In the genomic region with DNA sequence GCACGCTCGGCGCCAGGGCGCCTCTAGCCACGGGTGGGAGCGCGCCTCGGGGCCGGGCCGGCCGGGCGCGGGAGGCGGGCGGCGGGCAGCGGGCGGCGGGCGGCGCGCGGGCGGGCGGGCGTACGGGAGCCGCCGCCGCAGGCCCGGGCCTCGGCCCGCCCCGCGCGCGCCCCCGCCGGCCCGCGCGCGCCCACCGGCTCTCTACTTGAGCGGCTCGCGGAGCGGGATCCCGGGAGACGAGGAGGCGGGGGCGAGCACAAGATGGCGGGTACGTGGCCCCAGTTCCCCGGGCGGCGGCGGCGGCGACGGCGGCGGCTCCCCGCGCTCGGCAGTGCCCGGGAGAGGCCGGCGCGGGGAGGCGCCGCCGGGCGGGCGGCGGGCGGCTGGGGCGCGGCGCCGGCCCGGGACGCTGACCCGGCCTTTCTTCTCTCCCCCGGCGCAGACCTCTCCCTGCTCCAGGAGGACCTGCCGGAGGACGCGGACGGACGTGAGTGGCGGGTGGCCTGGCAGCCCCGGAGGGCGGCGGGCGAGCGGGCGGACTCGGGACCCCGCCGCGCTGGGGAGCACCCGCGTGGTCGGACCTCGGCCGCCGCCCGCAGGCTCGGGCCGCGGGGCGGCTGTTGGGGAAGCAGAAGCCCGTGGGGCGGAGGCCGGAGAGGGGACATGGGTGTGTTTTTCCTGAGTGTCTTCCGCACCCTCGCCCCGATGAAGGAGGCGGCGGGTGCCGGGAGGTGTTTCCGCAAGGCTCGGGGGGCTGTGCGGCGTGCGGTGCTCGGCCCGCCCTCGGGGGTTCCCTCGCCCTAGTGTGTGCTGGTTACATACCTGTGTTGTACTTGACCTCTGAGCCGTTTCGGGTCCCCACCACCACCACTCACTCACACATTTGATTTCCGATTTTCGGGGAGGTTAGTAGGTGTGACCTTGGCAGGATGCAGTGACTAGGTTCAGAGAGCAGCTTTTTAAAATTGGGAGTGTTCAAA, we compare ENCODE assay signal across 8 mouse cellular contexts. TPM values are rescaled to one million over a fixed set of nuclear protein-coding genes. Genes with fewer than 3 reads are reported as not detected.
DNase-seq lines count a peak whose midpoint lies in the region; ATAC-seq and TF ChIP-seq lines count a peak whose summit lies in the region.

No protein-coding gene starts in this region.

- ATAC-seq in intestine, postnatal 0 days, result peak; percentile 29
- ATAC-seq in limb, embryonic 13.5 days (ENCODE audit: low FRiP score, low read depth), result peak; percentile 58
- ATAC-seq in midbrain, embryonic 13.5 days, result peak; percentile 74

- peak overlapping the region; percentile 99 for H3K27ac ChIP-seq in intestine, postnatal 0 days (ENCODE audit: low read depth, low read length)
- peak overlapping the region; percentile 99 for H3K27ac ChIP-seq in limb, embryonic 13.5 days
- peak overlapping the region; percentile 100 for H3K27ac ChIP-seq in midbrain, embryonic 13.5 days
- peak overlapping the region; percentile 98 for H3K27ac ChIP-seq in small intestine, adult 2 months (ENCODE audit: insufficient read depth, low read depth, low read length)

- under 1% methylated on average over 86 of the region's 135 CpGs for WGBS in intestine, postnatal 0 days
- 0% methylated on average over 79 of the region's 135 CpGs for WGBS in limb, embryonic 13.5 days
- under 1% methylated on average over 53 of the region's 135 CpGs for WGBS in midbrain, embryonic 13.5 days
- 2% methylated on average over 88 of the region's 135 CpGs for WGBS in small intestine, adult 2 months

- peak; percentile 78 to 80 for DNase-seq in left cerebral cortex, adult 18-20 months (ENCODE audit: low spot score in 2 of 2)
- DNase-seq in left cerebral cortex, adult 11 months (ENCODE audit: low spot score), result no peak
- peak; percentile 91 for DNase-seq in embryo, embryonic 11 days
- DNase-seq in heart, adult 11 months, result peak; percentile 99

- TF ChIP-seq POLR2A in small intestine, adult 2 months (IDR thresholded peaks at IDR 0.05; ENCODE audit: low read depth, low read length), result no peak

- peak overlapping the region; percentile 79 for H3K4me2 ChIP-seq in intestine, postnatal 0 days (replicated peaks; ENCODE audit: low read depth)
- H3K4me2 ChIP-seq in limb, embryonic 13.5 days (replicated peaks), result peak overlapping the region; percentile 70
- peak overlapping the region; percentile 72 for H3K4me2 ChIP-seq in midbrain, embryonic 13.5 days (replicated peaks)

- H3K4me3 ChIP-seq in intestine, postnatal 0 days (ENCODE audit: low read depth, low read length), result peak overlapping the region; percentile 90
- H3K4me3 ChIP-seq in limb, embryonic 13.5 days, result peak overlapping the region; percentile 88
- peak overlapping the region; percentile 94 for H3K4me3 ChIP-seq in midbrain, embryonic 13.5 days (replicated peaks)
- H3K4me3 ChIP-seq in small intestine, adult 2 months (ENCODE audit: low read depth, low read length), result peak overlapping the region; percentile 83

- H3K9me3 ChIP-seq in intestine, postnatal 0 days (ENCODE audit: control insufficient read depth), result no peaks in the 10 kb centered on the region
- H3K9me3 ChIP-seq in limb, embryonic 13.5 days, result no peaks in the 10 kb centered on the region
- H3K9me3 ChIP-seq in midbrain, embryonic 13.5 days, result no peaks in the 10 kb centered on the region

- no peaks in the 10 kb centered on the region; the same call in 1 of the 2 replicates for H3K36me3 ChIP-seq in intestine, postnatal 0 days (ENCODE audit: control insufficient read depth, insufficient read depth)
- peaks cover 30% of the 10 kb centered on the region for H3K36me3 ChIP-seq in limb, embryonic 13.5 days
- H3K36me3 ChIP-seq in midbrain, embryonic 13.5 days, result peaks cover 11% of the 10 kb centered on the region
- H3K36me3 ChIP-seq in small intestine, adult 2 months (ENCODE audit: control insufficient read depth, insufficient read depth, low read length), result peaks cover 5% of the 10 kb centered on the region

- H3K27me3 ChIP-seq in intestine, postnatal 0 days (replicated peaks; ENCODE audit: control insufficient read depth, insufficient read depth, low read length), result no peaks in the 10 kb centered on the region
- no peaks in the 10 kb centered on the region for H3K27me3 ChIP-seq in limb, embryonic 13.5 days
- H3K27me3 ChIP-seq in midbrain, embryonic 13.5 days, result no peaks in the 10 kb centered on the region
- no peaks in the 10 kb centered on the region for H3K27me3 ChIP-seq in small intestine, adult 2 months (ENCODE audit: control insufficient read depth, insufficient read depth, low read length)

- H3K4me1 ChIP-seq in intestine, postnatal 0 days (replicated peaks; ENCODE audit: control insufficient read depth, insufficient read depth, low read length), result peaks cover 4% of the 10 kb centered on the region; the same call in 1 of the 2 replicates
- H3K4me1 ChIP-seq in limb, embryonic 13.5 days, result peaks cover 23% of the 10 kb centered on the region
- peaks cover 27% of the 10 kb centered on the region for H3K4me1 ChIP-seq in midbrain, embryonic 13.5 days (replicated peaks)
- H3K4me1 ChIP-seq in small intestine, adult 2 months (ENCODE audit: control insufficient read depth, insufficient read depth, insufficient read length, low read length), result peaks cover 5% of the 10 kb centered on the region; the same call in 1 of the 2 replicates

- TF ChIP-seq CTCF in intestine, postnatal 0 days (IDR thresholded peaks at IDR 0.05; ENCODE audit: low read depth), result no peak
- no peak for TF ChIP-seq CTCF in small intestine, adult 2 months (IDR thresholded peaks at IDR 0.05; ENCODE audit: extremely low read depth, insufficient read length, insufficient replicate concordance, low read depth, low read length)

- peak overlapping the region; percentile 99 for H3K9ac ChIP-seq in intestine, postnatal 0 days (ENCODE audit: low read depth, low read length)
- H3K9ac ChIP-seq in limb, embryonic 13.5 days, result peak overlapping the region; percentile 99
- peak overlapping the region; percentile 99 for H3K9ac ChIP-seq in midbrain, embryonic 13.5 days (replicated peaks)

RNA-seq across cellular contexts. Expression of a gene that starts 1.1 kb away (rescaled TPM):
- 10 to 100 TPM; 36.3 to 45.4 TPM for total RNA-seq in left cerebral cortex, adult 18-20 months (2021)
- polyA plus RNA-seq in intestine, postnatal 0 days (2015; fragmentation: Nextera tagmentation; extraction: Ambion mirVana), result 28.7 and 30.0 TPM in 2 replicates
- polyA plus RNA-seq in limb, embryonic 13.5 days (2015; fragmentation: Nextera tagmentation; extraction: Ambion mirVana), result 50.3 and 50.8 TPM in 2 replicates
- 48.0 and 51.2 TPM in 2 replicates for polyA plus RNA-seq in midbrain, embryonic 13.5 days (2015; fragmentation: Nextera tagmentation; extraction: Ambion mirVana)
- 26.2 and 57.7 TPM in 2 replicates for polyA plus RNA-seq in small intestine, adult 2 months (2012; rRNA removed)

RNA-seq across cellular contexts. Expression of a gene that starts 10.9 kb away (rescaled TPM):
- total RNA-seq in left cerebral cortex, adult 18-20 months (2021), result 10 to 100 TPM; 50.2 to 51.1 TPM
- polyA plus RNA-seq in intestine, postnatal 0 days (2015; fragmentation: Nextera tagmentation; extraction: Ambion mirVana), result 28.0 and 30.5 TPM in 2 replicates
- 57.5 and 61.6 TPM in 2 replicates for polyA plus RNA-seq in limb, embryonic 13.5 days (2015; fragmentation: Nextera tagmentation; extraction: Ambion mirVana)
- 71.6 and 74.8 TPM in 2 replicates for polyA plus RNA-seq in midbrain, embryonic 13.5 days (2015; fragmentation: Nextera tagmentation; extraction: Ambion mirVana)
- 4.6 and 7.8 TPM in 2 replicates for polyA plus RNA-seq in small intestine, adult 2 months (2012; rRNA removed)
